Mouse (Mus musculus) heart, embryonic 16.5 days (tissue): Measurements from ENCODE around the gene Eif3l. TPM values are rescaled to one million over a fixed set of nuclear protein-coding genes. Genes with fewer than 3 reads are reported as not detected.

Source experiments
- ATAC-seq: fragments of 200-750 bp; cut with Nextera tagmentation; replicated peaks from 2 replicates; pipeline ENCODE4 v1.8.0; 2017; ENCODE audit warnings: moderate number of reproducible peaks; ENCODE audit not compliant: insufficient read depth, low FRiP score; ENCODE audit errors: extremely low read depth
- H3K27ac ChIP-seq: fragments of 300-500 bp; sonication (generic); 2 replicates; pipeline ENCODE4 v1.5.1; 2014; ENCODE audit warnings: mild to moderate bottlenecking, low read length, control low read depth, moderate library complexity
- H3K27me3 ChIP-seq: fragments of 300-500 bp; sonication (generic); 2 replicates; pipeline ENCODE4 v1.6.1; 2014; ENCODE audit warnings: low read length, mixed read lengths; ENCODE audit not compliant: control insufficient read depth, insufficient read depth
- H3K36me3 ChIP-seq: fragments of 300-500 bp; sonication (generic); 2 replicates; pipeline ENCODE4 v1.6.1; 2014; ENCODE audit not compliant: control insufficient read depth, insufficient read depth
- H3K4me1 ChIP-seq: fragments of 300-500 bp; sonication (generic); 2 replicates; pipeline ENCODE4 v1.6.1; 2014; ENCODE audit warnings: low read length, mixed read lengths; ENCODE audit not compliant: control insufficient read depth, insufficient read depth
- H3K4me2 ChIP-seq: fragments of 300-500 bp; sonication (generic); 2 replicates; pipeline ENCODE4 v1.6.1; 2014; ENCODE audit warnings: low read depth, mild to moderate bottlenecking, control low read depth, low read length
- H3K4me3 ChIP-seq: fragments of 300-500 bp; sonication (generic); 2 replicates; pipeline ENCODE4 v1.5.1; 2014; ENCODE audit warnings: mild to moderate bottlenecking, control low read depth, low read length
- H3K9ac ChIP-seq: fragments of 300-500 bp; sonication (generic); 2 replicates; pipeline ENCODE4 v1.6.1; 2014; ENCODE audit warnings: low read length, control low read depth
- H3K9me3 ChIP-seq: fragments of 300-500 bp; sonication (generic); replicated peaks from 2 replicates; pipeline ENCODE4 v1.6.1; 2016; ENCODE audit warnings: low read length; ENCODE audit not compliant: control insufficient read depth
- WGBS: fragments of 180-500 bp; shearing (Covaris S2); extraction: QIAGEN DNeasy Blood & Tissue Kit; methylation state at CpG from one replicate; pipeline ENCODE4 v1.1.7; 2014; 5-methylcytosine and 5-hydroxymethylcytosine counted together
- polyA plus RNA-seq: library from polyadenylated mRNA; unstranded; fragments of >200 nt; fragmentation: Nextera tagmentation; extraction: Ambion mirVana; gene quantifications from 2 replicates; pipeline ENCODE4 v1.2.1, GENCODE M21; 2015

The Eif3l gene
- polyA plus RNA-seq, 1 experiment from 2014 or later = 161 TPM

- ATAC-seq = no peak
- Histone ChIP-seq H3K9me3 (no peaks in the 10 kb centered on the region), H3K4me2 (no peak overlapping the region), H3K4me3 (no peak overlapping the region), H3K36me3 (peaks cover 36% of the 10 kb centered on the region), H3K27ac (no peak overlapping the region; the same call in 1 of the 2 replicates), H3K9ac (no peak overlapping the region), H3K27me3 (no peaks in the 10 kb centered on the region), H3K4me1 (peaks cover 17% of the 10 kb centered on the region)
- 85% methylated on average over 9 of the region's 9 CpGs for WGBS
Measured at GRCm38 (mm10) chr15:79134496-79135270, 59.7 kb downstream of the Eif3l start.

GRCm38 (mm10) chr15:79135332-79135731 lies 60.4 kb downstream of the Eif3l start:
- no peak overlapping the region for H3K9ac ChIP-seq
- H3K4me2 ChIP-seq = no peak overlapping the region
- H3K36me3 ChIP-seq = peaks cover 30% of the 10 kb centered on the region
- H3K27ac ChIP-seq = no peak overlapping the region; the same call in 1 of the 2 replicates
- ATAC-seq = no peak
- H3K9me3 ChIP-seq = no peaks in the 10 kb centered on the region
- 83% methylated on average over 9 of the region's 9 CpGs for WGBS
- peaks cover 15% of the 10 kb centered on the region for H3K4me1 ChIP-seq
- H3K27me3 ChIP-seq = no peaks in the 10 kb centered on the region
- no peak overlapping the region for H3K4me3 ChIP-seq

GRCm38 (mm10) chr15:79135783-79136575 lies 61.0 kb downstream of the Eif3l start:
- no peak for ATAC-seq
- no peak overlapping the region for H3K27ac ChIP-seq
- 69% methylated on average over 11 of the region's 11 CpGs for WGBS

GRCm38 (mm10) chr15:79139640-79140039 lies 64.7 kb downstream of the Eif3l start:
- Histone ChIP-seq H3K4me3 (no peak overlapping the region), H3K27ac (no peak overlapping the region), H3K36me3 (peaks cover 2% of the 10 kb centered on the region; the same call in 1 of the 2 replicates), H3K9ac (no peak overlapping the region), H3K4me1 (peaks cover 14% of the 10 kb centered on the region), H3K27me3 (no peaks in the 10 kb centered on the region), H3K9me3 (no peaks in the 10 kb centered on the region), H3K4me2 (no peak overlapping the region)
- 56% methylated on average over 10 of the region's 10 CpGs for WGBS
- no peak for ATAC-seq

More at GRCm38 (mm10) chr15:79135783-79136575, 61.0 kb downstream of the Eif3l start:
- no peaks in the 10 kb centered on the region for H3K27me3 ChIP-seq
- peaks cover 9% of the 10 kb centered on the region for H3K4me1 ChIP-seq
- no peak overlapping the region for H3K4me2 ChIP-seq
- H3K4me3 ChIP-seq = no peak overlapping the region
- no peaks in the 10 kb centered on the region for H3K9me3 ChIP-seq
- peaks cover 24% of the 10 kb centered on the region for H3K36me3 ChIP-seq
- no peak overlapping the region for H3K9ac ChIP-seq

- ATAC-seq = peak; percentile 90
- H3K27ac ChIP-seq = peak within 1 kb of the TSS; percentile 58
- peaks cover 14% of the 10 kb centered on the region for H3K4me1 ChIP-seq
- no peaks in the 10 kb centered on the region for H3K27me3 ChIP-seq
- peak within 1 kb of the TSS; percentile 82 for H3K4me3 ChIP-seq
- WGBS = under 1% methylated on average over 57 of the region's 57 CpGs
- peaks cover 8% of the 10 kb centered on the region; the same call in 1 of the 2 replicates for H3K36me3 ChIP-seq
- H3K9me3 ChIP-seq = no peaks in the 10 kb centered on the region
- peak within 1 kb of the TSS; percentile 92 for H3K4me2 ChIP-seq
- peak within 1 kb of the TSS; percentile 88 for H3K9ac ChIP-seq
Measured at GRCm38 (mm10) chr15:79140866-79141565, 66.0 kb downstream of the Eif3l start, which contains the start of the genes Polr2f and 1700088E04Rik. Gene Polr2f, plus strand, starts transcription at chr15:79141009. Gene 1700088E04Rik, minus strand, starts transcription at chr15:79141253.

- WGBS = 0% methylated on average over 7 of the region's 7 CpGs
- Histone ChIP-seq H3K9me3 (no peaks in the 10 kb centered on the region), H3K27me3 (no peaks in the 10 kb centered on the region), H3K4me2 (peak overlapping the region; percentile 92), H3K9ac (peak overlapping the region; percentile 88), H3K27ac (peak overlapping the region; percentile 58), H3K4me3 (peak overlapping the region; percentile 82), H3K4me1 (peaks cover 14% of the 10 kb centered on the region), H3K36me3 (peaks cover 11% of the 10 kb centered on the region; the same call in 1 of the 2 replicates)
- ATAC-seq = peak; percentile 30; the same call in 1 of the 2 replicates
Measured at GRCm38 (mm10) chr15:79141566-79141917, 66.6 kb downstream of the Eif3l start.

- H3K36me3 ChIP-seq = peaks cover 26% of the 10 kb centered on the region
- H3K27me3 ChIP-seq = no peaks in the 10 kb centered on the region
- H3K4me1 ChIP-seq = peaks cover 14% of the 10 kb centered on the region
- no peak overlapping the region for H3K4me2 ChIP-seq
- ATAC-seq = no peak
- no peaks in the 10 kb centered on the region for H3K9me3 ChIP-seq
- H3K4me3 ChIP-seq = no peak overlapping the region
- H3K9ac ChIP-seq = no peak overlapping the region
- 84% methylated on average over 12 of the region's 12 CpGs for WGBS
- no peak overlapping the region for H3K27ac ChIP-seq
Measured at GRCm38 (mm10) chr15:79143316-79143715, 68.3 kb downstream of the Eif3l start.
